Mouse (Mus musculus) heart, adult 2 months (tissue): ENCODE measurements at regions not wholly inside any gene's neighbourhood (a gene's known extent, or its start where the extent isn't known, plus 50 kb on each side); places are given as distances from the start of the nearest gene placed in this dataset.

ENCODE experiments used
- CTCF ChIP-seq: fragments of 200-600 bp; IDR thresholded peaks from 2 replicates; pipeline ENCODE4 v1.8.1; 2022; ENCODE audit warnings: antibody characterized with exemption, mild to moderate bottlenecking, moderate library complexity
- EP300 ChIP-seq: fragments of 200-500 bp; IDR thresholded peaks from 2 replicates; pipeline ENCODE4 v1.6.1; 2011; ENCODE audit warnings: low read depth, low read length, control low read depth; ENCODE audit not compliant: insufficient read depth

DNA sequence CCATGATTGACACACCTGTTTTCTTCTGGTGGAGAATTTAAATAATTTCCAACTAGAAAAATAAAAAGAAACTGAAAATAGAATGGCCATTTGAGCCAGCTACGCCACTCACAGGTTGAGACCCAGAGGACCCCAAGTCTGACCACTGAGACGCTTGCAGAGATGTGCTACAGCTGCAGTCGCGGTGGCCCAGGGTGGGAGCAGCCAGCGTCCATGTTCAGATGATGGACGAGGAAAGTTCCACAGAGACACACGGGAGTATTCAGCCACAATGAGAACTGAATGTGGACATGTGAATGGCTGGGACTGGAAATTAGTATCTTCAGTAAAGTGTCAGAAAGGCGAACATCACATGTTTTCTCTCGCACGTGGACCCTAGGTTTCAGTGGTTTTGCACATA lies 155.1 kb upstream of the Stt3b start:
- TF ChIP-seq CTCF (no peak), EP300 (no peak)
